Mouse (Mus musculus) embryonic facial prominence, embryonic 14.5 days (tissue): Measurements from ENCODE around the gene Mtg1. TPM values are rescaled to one million over a fixed set of nuclear protein-coding genes. Genes with fewer than 3 reads are reported as not detected.
"Not testable (repeated sequence)": the region's sequence is repeated elsewhere in the genome, so short reads cannot be mapped to it uniquely, and the experiment has no call there.

Experiments used
- ATAC-seq: fragments of 200-750 bp; cut with Nextera tagmentation; 2 replicates; pipeline ENCODE4 v1.8.0; 2017; ENCODE audit warnings: low read depth, moderate number of reproducible peaks, moderate TSS enrichment
- DNase-seq: peaks from one replicate; pipeline ENCODE4 v3.0.0-alpha.2; 2015; ENCODE audit warnings: low spot score
- H3K27ac ChIP-seq: fragments of 300-500 bp; sonication (generic); replicated peaks from 2 replicates; pipeline ENCODE4 v1.5.1; 2014; ENCODE audit warnings: low read depth, mild to moderate bottlenecking, low read length, moderate library complexity
- H3K27me3 ChIP-seq: fragments of 300-500 bp; sonication (generic); replicated peaks from 2 replicates; pipeline ENCODE4 v1.6.1; 2014; ENCODE audit warnings: low read length; ENCODE audit not compliant: control insufficient read depth, insufficient read depth
- H3K36me3 ChIP-seq: fragments of 300-500 bp; sonication (generic); 2 replicates; pipeline ENCODE4 v1.6.1; 2014; ENCODE audit warnings: low read length, mixed read lengths; ENCODE audit not compliant: control insufficient read depth, insufficient read depth
- H3K4me1 ChIP-seq: fragments of 300-500 bp; sonication (generic); 2 replicates; pipeline ENCODE4 v1.6.1; 2014; ENCODE audit warnings: antibody characterized with exemption, low read length; ENCODE audit not compliant: control insufficient read depth, insufficient read depth
- H3K4me2 ChIP-seq: fragments of 300-500 bp; sonication (generic); 2 replicates; pipeline ENCODE4 v1.6.1; 2014; ENCODE audit warnings: low read depth, mild to moderate bottlenecking, low read length, moderate library complexity, mixed read lengths
- H3K4me3 ChIP-seq: fragments of 300-500 bp; sonication (generic); 2 replicates; pipeline ENCODE4 v1.5.1; 2014; ENCODE audit warnings: low read depth, mild to moderate bottlenecking, low read length
- H3K9ac ChIP-seq: fragments of 300-500 bp; sonication (generic); 2 replicates; pipeline ENCODE4 v1.6.1; 2014; ENCODE audit warnings: low read depth, mild to moderate bottlenecking, low read length, moderate library complexity, mixed read lengths
- H3K9me3 ChIP-seq: fragments of 300-500 bp; sonication (generic); 2 replicates; pipeline ENCODE4 v1.6.1; 2016; ENCODE audit warnings: low read length; ENCODE audit not compliant: control insufficient read depth
- WGBS: fragments of 180-500 bp; shearing (Covaris S2); extraction: QIAGEN DNeasy Blood & Tissue Kit; methylation state at CpG from one replicate; pipeline ENCODE4 v1.1.7; 2014; 5-methylcytosine and 5-hydroxymethylcytosine counted together
- polyA plus RNA-seq: library from polyadenylated mRNA; unstranded; fragments of >200 nt; fragmentation: Nextera tagmentation; extraction: Ambion mirVana; gene quantifications from 2 replicates; pipeline ENCODE4 v1.2.1, GENCODE M21; 2014

Mtg1 gene
- polyA plus RNA-seq, 1 experiment from 2014 or later, result 25.4 TPM

DNA sequence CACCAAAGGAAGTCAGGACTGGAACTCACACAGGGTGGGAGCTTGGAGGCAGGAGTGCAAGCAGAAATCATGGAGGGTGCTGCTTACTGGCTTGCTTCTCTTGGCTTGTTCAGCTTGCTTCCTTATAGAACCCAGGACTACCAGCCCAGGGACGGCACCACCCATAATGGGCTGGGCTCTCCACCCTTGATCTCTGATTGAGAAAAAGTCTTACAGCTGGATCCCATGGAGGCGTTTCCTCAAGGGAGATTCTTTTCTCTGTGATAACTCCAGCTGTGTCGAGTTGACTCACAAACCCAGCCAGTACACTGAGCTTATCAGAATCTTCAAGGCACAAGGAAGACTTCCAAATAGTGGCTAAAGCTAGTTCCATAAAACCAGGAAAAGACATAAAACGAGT, 14.6 kb upstream of the Mtg1 start:
- Histone ChIP-seq H3K4me3 (no peak overlapping the region), H3K27me3 (no peaks in the 10 kb centered on the region), H3K36me3 (no peaks in the 10 kb centered on the region), H3K4me1 (0 out of 2 replicates have a peak, but pooled peaks cover 4% of the 10 kb centered on the region), H3K9ac (no peak overlapping the region), H3K27ac (no peak overlapping the region), H3K9me3 (no peaks in the 10 kb centered on the region), H3K4me2 (no peak overlapping the region)
- DNase-seq, result no peak
- ATAC-seq, result no peak
- WGBS, result 33% methylated on average over 4 of the region's 4 CpGs

DNA sequence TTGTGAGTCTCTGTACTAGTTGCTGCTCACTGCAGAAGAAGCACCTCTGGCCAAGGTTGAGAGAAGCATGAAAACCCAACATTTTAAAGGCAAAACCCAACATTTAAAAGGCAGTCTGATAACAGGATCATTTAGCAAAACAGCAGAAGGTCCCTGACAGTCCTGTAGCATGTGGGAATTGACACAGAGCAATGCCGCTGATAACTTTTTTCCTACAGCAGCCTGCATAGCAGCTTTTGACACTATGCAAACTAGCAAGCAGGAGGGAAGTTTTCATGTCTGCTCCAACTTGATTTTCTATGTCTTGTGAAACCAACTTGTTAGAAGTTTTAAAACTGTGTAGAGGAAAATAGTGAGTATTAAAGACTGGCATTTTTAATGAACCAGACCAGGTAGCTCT, 13.0 kb upstream of the Mtg1 start:
- no peak for DNase-seq
- Histone ChIP-seq H3K9me3 (no peaks in the 10 kb centered on the region), H3K4me2 (no peak overlapping the region), H3K27me3 (no peaks in the 10 kb centered on the region), H3K4me3 (no peak overlapping the region), H3K4me1 (0 out of 2 replicates have a peak, but pooled peaks cover 4% of the 10 kb centered on the region), H3K36me3 (0 out of 2 replicates have a peak, but pooled peaks cover 4% of the 10 kb centered on the region), H3K27ac (no peak overlapping the region), H3K9ac (no peak overlapping the region)
- ATAC-seq, result no peak
- WGBS, result 91% methylated on average over 1 of the region's 1 CpGs

DNA sequence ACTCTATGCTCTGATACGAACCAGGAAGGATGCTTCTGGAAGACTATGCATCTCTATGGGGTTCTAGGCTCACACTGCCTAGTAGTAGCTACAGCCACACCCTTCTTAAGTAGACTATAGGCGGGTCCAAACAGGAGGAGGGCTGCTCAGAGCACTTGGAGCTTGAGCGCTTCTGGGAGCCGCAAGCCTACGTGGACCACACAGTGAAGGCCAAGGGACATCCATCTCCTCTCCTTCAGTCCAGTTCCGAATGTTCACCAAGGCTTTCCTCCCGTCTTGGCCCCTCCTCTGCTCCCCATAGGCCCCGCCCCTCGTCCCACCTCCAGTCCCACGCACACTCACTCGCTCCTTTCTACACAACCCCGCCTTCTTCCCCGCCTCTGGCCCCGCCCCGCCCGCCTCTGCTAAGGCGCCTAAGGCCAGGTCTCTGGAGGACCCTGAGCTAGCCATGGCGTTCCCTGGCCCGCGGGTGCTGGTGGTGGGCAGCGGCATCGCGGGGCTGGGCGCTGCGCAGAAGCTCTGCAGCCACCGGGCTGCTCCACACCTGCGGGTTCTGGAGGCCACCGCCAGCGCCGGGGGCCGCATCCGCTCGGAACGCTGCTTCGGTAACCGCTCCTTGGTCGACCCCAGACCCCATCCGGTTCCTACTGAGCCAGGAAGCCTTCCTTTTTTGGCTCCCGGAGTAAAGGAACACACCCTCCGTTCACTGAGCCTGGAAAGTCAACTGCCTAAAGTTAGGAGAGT, 11.9 kb upstream of the Mtg1 start:
- H3K9me3 ChIP-seq, result no peaks in the 10 kb centered on the region
- DNase-seq (peak; percentile 94), ATAC-seq (peak; percentile 99)
- no peaks in the 10 kb centered on the region for H3K27me3 ChIP-seq
- peak overlapping the region; percentile 59 for H3K4me2 ChIP-seq
- H3K9ac ChIP-seq, result peak overlapping the region; percentile 87
- H3K4me1 ChIP-seq, result 0 out of 2 replicates have a peak, but pooled peaks cover 4% of the 10 kb centered on the region
- H3K36me3 ChIP-seq, result peaks cover 14% of the 10 kb centered on the region
- H3K27ac ChIP-seq, result 0 out of 2 replicates have a peak overlapping the region, but pooled peaks have one; percentile 2
- WGBS, result 2% methylated on average over 40 of the region's 40 CpGs
- H3K4me3 ChIP-seq, result peak overlapping the region; percentile 82

DNA sequence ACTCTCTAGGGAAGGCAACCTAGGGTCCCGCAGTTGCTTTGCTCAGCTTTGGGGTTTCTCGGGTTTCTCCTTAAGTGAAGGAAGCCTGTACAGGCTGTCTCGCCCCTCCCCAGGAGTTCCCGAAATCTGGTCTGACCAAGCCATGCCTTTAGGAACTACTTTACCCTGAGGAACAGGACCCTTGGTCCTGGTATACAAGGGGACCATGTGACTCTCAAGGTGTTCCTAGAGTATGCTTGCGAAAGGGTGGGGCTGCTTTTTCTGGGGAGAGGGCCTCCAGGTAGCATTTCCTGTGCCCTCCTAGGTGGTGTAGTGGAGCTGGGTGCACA, 11.4 kb upstream of the Mtg1 start:
- peak overlapping the region; percentile 59 for H3K4me2 ChIP-seq
- peak overlapping the region; percentile 82 for H3K4me3 ChIP-seq
- H3K27me3 ChIP-seq, result no peaks in the 10 kb centered on the region
- no peaks in the 10 kb centered on the region for H3K9me3 ChIP-seq
- H3K4me1 ChIP-seq, result 0 out of 2 replicates have a peak, but pooled peaks cover 4% of the 10 kb centered on the region
- H3K27ac ChIP-seq, result no peak overlapping the region
- 3% methylated on average over 5 of the region's 5 CpGs for WGBS
- peaks cover 19% of the 10 kb centered on the region for H3K36me3 ChIP-seq
- no peak for DNase-seq
- peak overlapping the region; percentile 87 for H3K9ac ChIP-seq
- no peak; the same call in 1 of the 2 replicates for ATAC-seq

DNA sequence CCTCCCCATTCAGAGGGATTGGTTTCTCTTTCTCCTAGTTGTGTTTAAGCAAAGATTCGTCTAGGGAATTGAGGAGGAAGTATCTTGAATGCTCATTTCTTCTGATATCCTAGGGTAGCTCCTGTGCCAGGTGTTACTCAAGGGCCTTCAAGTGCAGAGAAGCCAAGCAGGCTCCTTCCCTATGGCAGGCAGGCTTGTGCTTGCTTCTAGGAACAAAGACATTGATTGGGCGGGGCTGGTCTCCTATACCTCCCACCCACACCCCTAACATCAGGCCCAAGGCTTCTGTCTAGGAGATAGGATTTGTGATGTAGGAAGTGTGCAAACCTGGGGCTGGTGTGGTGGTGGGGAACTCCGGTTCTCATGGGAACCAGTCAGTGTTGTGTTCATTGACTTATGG, 10.4 kb upstream of the Mtg1 start:
- H3K4me2 ChIP-seq, result no peak overlapping the region
- ATAC-seq (no peak), DNase-seq (no peak)
- no peaks in the 10 kb centered on the region for H3K27me3 ChIP-seq
- no peak overlapping the region for H3K27ac ChIP-seq
- H3K4me3 ChIP-seq, result no peak overlapping the region
- H3K36me3 ChIP-seq, result peaks cover 19% of the 10 kb centered on the region
- no peaks in the 10 kb centered on the region for H3K9me3 ChIP-seq
- H3K9ac ChIP-seq, result no peak overlapping the region
- WGBS, result 87% methylated on average over 3 of the region's 3 CpGs
- H3K4me1 ChIP-seq, result 0 out of 2 replicates have a peak, but pooled peaks cover 4% of the 10 kb centered on the region

DNA sequence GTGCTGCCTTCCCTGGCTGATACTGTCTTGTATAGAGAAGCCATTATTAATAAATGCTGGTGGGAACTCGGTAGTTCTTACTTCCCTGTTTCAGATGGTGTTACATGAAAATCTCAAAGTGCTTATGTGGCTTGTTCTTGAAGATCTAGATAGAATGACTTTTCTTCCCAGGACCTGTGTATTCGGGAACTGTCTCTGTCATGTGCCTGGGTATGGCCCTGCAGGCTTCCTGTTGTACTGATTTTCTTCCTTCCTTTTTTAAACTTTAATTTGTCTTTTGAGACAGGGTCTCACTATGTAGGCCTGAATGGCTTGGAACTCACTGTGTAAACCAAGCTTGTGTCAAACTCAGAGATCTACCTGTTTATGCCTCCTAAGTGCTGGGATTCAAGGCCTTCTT, 9.5 kb upstream of the Mtg1 start:
- no peak for ATAC-seq
- H3K4me1 ChIP-seq, result 0 out of 2 replicates have a peak, but pooled peaks cover 4% of the 10 kb centered on the region
- WGBS, result 84% methylated on average over 2 of the region's 2 CpGs

DNA sequence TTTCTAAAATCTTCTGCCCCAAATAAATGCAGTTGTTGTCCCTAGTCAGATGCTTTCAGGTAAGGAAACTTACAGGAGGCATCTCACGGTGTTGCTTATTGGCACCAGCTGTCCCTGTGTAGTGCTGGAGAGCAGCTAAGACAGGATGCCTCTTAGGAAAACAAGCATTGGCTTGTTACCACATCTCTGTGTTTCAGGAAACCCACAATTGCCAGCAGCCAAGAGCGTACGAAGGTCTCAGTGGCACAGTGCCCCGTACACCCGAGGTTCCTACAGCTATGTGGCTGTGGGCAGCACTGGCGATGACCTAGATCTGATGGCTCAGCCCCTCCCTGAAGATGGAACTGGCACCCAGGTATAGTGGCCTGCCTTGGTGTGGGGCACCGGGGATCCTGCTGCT, 5.2 kb upstream of the Mtg1 start:
- not testable (repeated sequence) for ATAC-seq, H3K4me3 ChIP-seq, DNase-seq, H3K27ac ChIP-seq, H3K4me1 ChIP-seq, H3K9ac ChIP-seq, H3K27me3 ChIP-seq, H3K4me2 ChIP-seq, H3K9me3 ChIP-seq
- H3K36me3 ChIP-seq, result peaks cover 31% of the 10 kb centered on the region
- 88% methylated on average over 7 of the region's 7 CpGs for WGBS

More for the DNA sequence above, 9.5 kb upstream of the Mtg1 start:
- Histone ChIP-seq H3K36me3 (peaks cover 19% of the 10 kb centered on the region), H3K4me2 (no peak overlapping the region), H3K9ac (no peak overlapping the region), H3K9me3 (no peaks in the 10 kb centered on the region), H3K27me3 (no peaks in the 10 kb centered on the region), H3K27ac (no peak overlapping the region), H3K4me3 (no peak overlapping the region)
- DNase-seq, result no peak

DNA sequence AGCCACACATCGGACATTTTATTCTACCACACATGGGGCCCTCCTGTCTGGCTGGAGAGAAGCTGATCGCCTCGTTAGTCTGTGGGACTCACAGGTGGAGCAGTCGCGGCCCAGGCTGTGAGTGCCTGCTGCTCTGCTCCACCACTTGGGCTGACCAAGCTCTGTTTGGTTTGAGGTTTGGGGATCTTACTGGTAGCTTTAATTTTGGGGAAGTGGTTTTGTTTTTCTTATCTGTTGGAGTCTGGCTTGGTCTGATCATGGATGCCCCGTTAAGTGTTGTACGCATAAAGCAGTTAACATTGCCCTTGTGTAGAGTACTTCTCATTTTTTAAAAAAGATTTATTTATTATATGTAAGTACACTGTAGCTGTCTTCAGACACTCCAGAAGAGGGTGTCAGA, 3.3 kb upstream of the Mtg1 start:
- peaks cover 31% of the 10 kb centered on the region for H3K36me3 ChIP-seq
- not testable (repeated sequence) for H3K9me3 ChIP-seq, H3K9ac ChIP-seq, DNase-seq, H3K4me3 ChIP-seq, H3K27ac ChIP-seq, H3K27me3 ChIP-seq, H3K4me1 ChIP-seq, H3K4me2 ChIP-seq, ATAC-seq
- WGBS, result 97% methylated on average over 5 of the region's 7 CpGs
